Mouse (Mus musculus) liver, embryonic 12.5 days (tissue): ENCODE measurements at regions not wholly inside any gene's neighbourhood (a gene's known extent, or its start where the extent isn't known, plus 50 kb on each side); places are given as distances from the start of the nearest gene placed in this dataset.

Source experiments
- ATAC-seq: fragments of 200-750 bp; cut with Nextera tagmentation; 2 replicates; pipeline ENCODE4 v1.8.0; 2017; ENCODE audit warnings: moderate number of reproducible peaks, mild to moderate bottlenecking, moderate library complexity
- H3K27ac ChIP-seq: fragments of 300-500 bp; sonication (generic); 2 replicates; pipeline ENCODE4 v1.5.1; 2016; ENCODE audit warnings: mild to moderate bottlenecking
- H3K27me3 ChIP-seq: fragments of 300-500 bp; sonication (generic); replicated peaks from 2 replicates; pipeline ENCODE4 v1.6.1; 2016; ENCODE audit warnings: mild to moderate bottlenecking, moderate library complexity
- H3K36me3 ChIP-seq: fragments of 300-500 bp; sonication (generic); 2 replicates; pipeline ENCODE4 v1.6.1; 2016; ENCODE audit warnings: mild to moderate bottlenecking, moderate library complexity
- H3K4me1 ChIP-seq: fragments of 300-500 bp; sonication (generic); 2 replicates; pipeline ENCODE4 v1.6.1; 2016
- H3K4me2 ChIP-seq: fragments of 300-500 bp; sonication (generic); 2 replicates; pipeline ENCODE4 v1.6.1; 2016; ENCODE audit warnings: mild to moderate bottlenecking, moderate library complexity
- H3K4me3 ChIP-seq: fragments of 300-500 bp; sonication (generic); 2 replicates; pipeline ENCODE4 v1.5.1; 2016; ENCODE audit warnings: mild to moderate bottlenecking, moderate library complexity
- H3K9ac ChIP-seq: fragments of 300-500 bp; sonication (generic); 2 replicates; pipeline ENCODE4 v1.6.1; 2016; ENCODE audit warnings: mild to moderate bottlenecking, moderate library complexity
- H3K9me3 ChIP-seq: fragments of 300-500 bp; sonication (generic); replicated peaks from 2 replicates; pipeline ENCODE4 v1.6.1; 2016; ENCODE audit warnings: mild to moderate bottlenecking, moderate library complexity
- WGBS: fragments of 180-500 bp; shearing (Covaris S2); methylation state at CpG from one replicate; pipeline ENCODE4 v1.1.7; 2016; ENCODE audit not compliant: insufficient replicate concordance; 5-methylcytosine and 5-hydroxymethylcytosine counted together

DNA sequence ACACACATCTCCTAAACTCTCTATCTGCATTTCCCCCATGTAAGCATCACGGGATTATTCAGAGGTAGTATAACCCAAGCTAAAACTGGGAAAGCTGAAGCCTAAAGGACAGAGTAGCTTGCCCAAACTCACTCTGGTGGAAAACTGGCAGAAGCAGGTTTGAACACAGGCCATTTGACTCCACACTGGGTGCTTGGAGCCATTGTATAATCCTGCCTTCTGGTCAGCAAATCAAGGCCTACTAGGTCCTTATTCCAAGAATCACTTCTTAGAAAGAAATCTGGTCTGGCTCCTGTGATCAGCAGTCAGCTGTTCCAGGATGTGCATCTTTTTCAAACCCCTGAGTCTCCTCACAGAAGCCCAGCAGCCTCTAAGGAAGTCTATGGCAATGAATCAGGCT lies 582.4 kb downstream of the Nfib start:
- Histone ChIP-seq H3K4me3 (no peak overlapping the region), H3K27ac (no peak overlapping the region), H3K4me1 (no peaks in the 10 kb centered on the region), H3K9ac (no peak overlapping the region), H3K4me2 (no peak overlapping the region), H3K27me3 (no peaks in the 10 kb centered on the region), H3K9me3 (no peaks in the 10 kb centered on the region), H3K36me3 (no peaks in the 10 kb centered on the region)
- 61% methylated on average over 1 of the region's 1 CpGs for WGBS
- no peak for ATAC-seq

DNA sequence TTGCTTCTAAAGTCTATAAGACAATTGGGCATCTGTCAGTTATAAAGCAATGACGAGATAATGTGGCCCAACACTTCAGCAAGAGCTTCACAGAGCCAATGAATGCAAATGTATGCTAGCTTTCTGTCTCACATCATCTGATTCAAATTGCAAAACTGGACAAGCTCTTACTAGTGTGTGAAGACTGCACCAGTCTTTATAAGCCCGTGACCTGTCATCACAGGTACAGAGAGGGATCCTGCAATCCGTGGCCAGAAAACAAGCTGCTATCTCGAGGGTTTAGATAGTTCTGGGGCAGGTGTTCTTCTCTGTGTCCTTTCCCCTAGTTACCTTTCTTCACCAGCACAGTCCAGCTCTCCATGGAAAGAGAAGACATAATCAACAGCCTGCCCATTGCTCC lies 584.8 kb downstream of the Nfib start:
- Histone ChIP-seq H3K36me3 (no peaks in the 10 kb centered on the region), H3K27ac (no peak overlapping the region), H3K9me3 (no peaks in the 10 kb centered on the region), H3K4me3 (no peak overlapping the region), H3K4me2 (no peak overlapping the region), H3K9ac (no peak overlapping the region), H3K4me1 (no peaks in the 10 kb centered on the region), H3K27me3 (no peaks in the 10 kb centered on the region)
- no peak for ATAC-seq
- WGBS, result 58% methylated on average over 4 of the region's 4 CpGs

DNA sequence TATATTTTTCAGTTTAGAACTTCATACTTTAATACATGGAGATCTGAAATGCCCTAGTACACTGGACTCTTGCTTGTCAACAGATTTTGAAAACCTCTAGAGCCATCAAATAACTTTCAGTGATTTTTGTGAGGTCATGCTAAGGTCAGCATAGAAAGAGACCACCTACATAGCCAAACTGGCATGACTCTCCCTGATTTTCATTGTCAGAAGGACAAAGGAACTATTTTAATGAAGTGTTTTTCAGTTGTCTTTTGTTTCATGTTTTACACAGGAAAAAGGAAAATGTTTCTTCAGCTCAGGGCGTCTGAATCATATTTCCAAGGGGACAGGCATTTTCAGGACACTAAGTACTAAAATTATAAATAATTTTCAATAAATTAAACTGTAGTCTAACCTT lies 585.2 kb downstream of the Nfib start:
- Histone ChIP-seq H3K4me3 (no peak overlapping the region), H3K4me2 (no peak overlapping the region), H3K36me3 (no peaks in the 10 kb centered on the region), H3K4me1 (no peaks in the 10 kb centered on the region), H3K27ac (no peak overlapping the region), H3K9me3 (no peaks in the 10 kb centered on the region), H3K27me3 (no peaks in the 10 kb centered on the region), H3K9ac (no peak overlapping the region)
- no peak for ATAC-seq
- WGBS, result 43% methylated on average over 1 of the region's 1 CpGs

DNA sequence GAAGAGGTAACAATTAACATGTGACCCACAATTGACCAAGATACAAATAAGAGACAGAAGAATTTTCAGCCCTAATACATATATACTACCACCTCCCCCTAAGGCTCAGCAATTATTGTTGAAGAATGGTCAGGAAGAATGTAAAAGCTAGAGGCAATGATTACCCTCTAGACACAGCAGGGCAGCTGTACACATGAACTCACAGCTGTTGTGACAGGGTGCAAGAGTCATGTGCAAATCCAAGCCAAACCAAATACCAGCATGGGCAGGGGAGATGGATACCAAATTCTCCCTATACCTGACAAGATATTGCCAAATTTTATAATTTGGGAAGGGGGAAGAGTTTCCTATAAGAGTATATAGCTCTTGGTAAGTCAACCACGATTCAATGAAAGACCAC lies 603.7 kb downstream of the Nfib start:
- Histone ChIP-seq H3K9ac (no peak overlapping the region), H3K36me3 (no peaks in the 10 kb centered on the region), H3K4me2 (no peak overlapping the region), H3K27me3 (no peaks in the 10 kb centered on the region), H3K9me3 (0 out of 2 replicates have a peak, but pooled peaks cover 3% of the 10 kb centered on the region), H3K27ac (no peak overlapping the region), H3K4me1 (no peaks in the 10 kb centered on the region), H3K4me3 (no peak overlapping the region)
- no peak for ATAC-seq
- 77% methylated on average over 1 of the region's 1 CpGs for WGBS

DNA sequence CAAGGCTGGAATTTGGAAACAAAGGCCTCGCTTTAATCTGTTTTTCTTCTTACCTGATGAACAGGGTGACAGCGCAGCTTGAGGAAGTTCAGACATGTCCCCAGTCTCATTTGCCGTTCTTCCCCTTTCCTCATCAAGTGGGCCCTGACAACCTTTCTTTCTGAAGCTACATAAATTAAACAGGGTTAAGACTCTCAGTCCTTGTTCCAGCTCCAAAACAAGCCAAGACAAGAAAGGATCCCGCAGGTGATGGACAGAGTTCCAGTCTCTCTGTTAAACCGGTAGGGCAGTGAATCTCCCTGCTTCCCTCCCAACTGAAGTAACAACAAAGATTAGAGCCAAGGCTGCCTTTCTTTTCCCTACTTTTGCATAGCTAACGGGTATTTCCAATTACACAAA lies 605.6 kb downstream of the Nfib start:
- no peak for ATAC-seq
- 0 out of 2 replicates have a peak, but pooled peaks cover 3% of the 10 kb centered on the region for H3K9me3 ChIP-seq
- 63% methylated on average over 6 of the region's 6 CpGs for WGBS
- no peak overlapping the region for H3K4me2 ChIP-seq
- no peaks in the 10 kb centered on the region for H3K36me3 ChIP-seq
- no peak overlapping the region for H3K27ac ChIP-seq
- no peak overlapping the region for H3K9ac ChIP-seq
- no peaks in the 10 kb centered on the region for H3K27me3 ChIP-seq
- H3K4me3 ChIP-seq, result no peak overlapping the region
- no peaks in the 10 kb centered on the region for H3K4me1 ChIP-seq

DNA sequence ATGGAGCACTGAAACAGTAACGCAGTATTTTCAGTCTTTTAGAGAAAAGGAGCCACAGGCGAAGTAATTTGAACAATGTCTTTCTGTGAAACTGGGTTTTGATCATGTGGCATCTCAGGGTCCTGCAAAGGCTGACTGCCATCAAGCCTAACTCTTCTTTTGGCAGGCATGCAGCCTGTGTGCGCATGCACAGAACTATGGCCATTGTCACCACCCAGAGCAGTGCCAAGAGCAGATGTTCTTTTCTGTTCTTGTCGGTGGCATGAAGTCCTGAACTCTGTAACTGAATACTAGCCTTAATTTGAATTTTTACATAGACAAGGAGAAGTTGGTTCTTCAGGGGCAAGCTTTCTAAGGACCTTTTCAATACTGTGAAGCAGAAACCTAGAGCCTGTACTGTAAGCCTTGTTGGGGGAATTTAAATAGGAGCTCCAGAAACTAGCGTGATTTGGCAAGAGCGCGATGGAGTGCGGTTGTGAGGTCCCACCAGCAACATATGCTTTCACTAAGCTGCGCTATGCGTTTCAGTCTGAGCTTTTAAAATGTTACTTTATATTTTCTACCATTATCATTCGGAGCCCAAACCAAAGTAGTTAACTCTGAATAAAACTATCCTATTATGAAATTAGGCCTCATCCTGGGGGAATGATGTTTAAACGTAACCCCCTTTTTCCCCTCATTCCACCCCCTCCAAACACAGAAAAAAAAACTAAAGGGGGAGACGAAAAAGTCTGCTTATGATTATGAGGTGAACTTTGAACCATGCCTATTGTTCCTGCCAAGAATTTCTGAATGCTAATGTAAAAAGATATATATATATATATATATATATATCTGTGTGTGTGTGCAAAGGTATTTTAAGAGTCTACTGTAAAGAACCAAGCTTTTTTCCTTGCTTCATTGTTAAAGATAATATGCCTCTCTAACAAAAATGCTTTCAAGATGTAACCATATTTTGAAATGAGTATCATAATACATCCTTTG lies 606.3 kb downstream of the Nfib start:
- H3K4me1 ChIP-seq, result no peaks in the 10 kb centered on the region
- ATAC-seq, result no peak
- H3K36me3 ChIP-seq, result no peaks in the 10 kb centered on the region
- no peak overlapping the region for H3K27ac ChIP-seq
- H3K9me3 ChIP-seq, result 0 out of 2 replicates have a peak, but pooled peaks cover 3% of the 10 kb centered on the region
- 79% methylated on average over 13 of the region's 13 CpGs for WGBS
- no peak overlapping the region for H3K9ac ChIP-seq
- no peak overlapping the region for H3K4me2 ChIP-seq
- no peak overlapping the region for H3K4me3 ChIP-seq
- H3K27me3 ChIP-seq, result no peaks in the 10 kb centered on the region

DNA sequence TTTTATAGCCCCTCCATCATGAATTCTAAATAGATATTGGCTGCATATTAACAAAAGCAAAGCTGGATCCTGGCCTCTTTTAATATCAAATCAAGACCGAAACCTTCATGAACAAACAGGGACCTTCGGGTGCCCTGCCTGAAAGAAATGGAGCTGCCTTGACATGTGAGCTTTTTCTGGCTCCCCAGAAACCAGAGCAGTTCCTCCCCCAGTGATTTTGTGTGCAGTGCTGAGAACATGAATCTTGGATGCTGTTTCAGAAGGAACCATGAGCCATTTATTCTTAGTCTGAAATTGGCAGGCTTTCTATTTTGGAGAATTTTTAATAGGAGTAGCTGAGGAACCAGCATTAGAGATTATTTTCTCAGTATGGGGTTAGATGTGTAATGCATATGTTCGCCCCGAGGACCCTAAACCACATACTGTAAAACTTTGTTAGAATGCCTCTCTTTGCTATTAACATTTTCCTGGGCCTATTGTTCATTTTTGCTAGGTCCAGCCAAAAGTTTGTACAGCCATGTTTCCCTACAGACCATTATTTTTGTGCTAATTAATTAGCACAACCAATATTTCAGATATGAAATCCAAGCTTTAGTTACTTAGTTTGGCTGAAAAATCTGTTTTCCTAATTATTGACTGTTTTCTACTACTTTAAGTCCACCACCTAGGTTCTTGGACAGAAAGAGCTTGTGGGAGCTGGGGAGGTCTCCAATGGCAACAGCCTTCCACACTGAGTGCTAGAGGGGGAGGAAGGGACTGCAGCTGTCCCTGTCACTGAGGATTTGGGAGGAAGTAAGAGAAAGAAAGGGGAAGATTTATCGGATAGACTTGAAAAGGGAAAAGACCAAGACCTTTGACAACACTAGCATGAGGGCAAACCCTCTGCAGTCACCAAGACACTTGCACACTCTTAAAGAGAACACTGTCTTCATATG lies 613.0 kb downstream of the Nfib start:
- Histone ChIP-seq H3K36me3 (no peaks in the 10 kb centered on the region), H3K27ac (no peak overlapping the region), H3K9ac (no peak overlapping the region), H3K9me3 (no peaks in the 10 kb centered on the region), H3K27me3 (no peaks in the 10 kb centered on the region), H3K4me3 (no peak overlapping the region), H3K4me2 (no peak overlapping the region), H3K4me1 (no peaks in the 10 kb centered on the region)
- no peak for ATAC-seq
- 59% methylated on average over 5 of the region's 5 CpGs for WGBS

DNA sequence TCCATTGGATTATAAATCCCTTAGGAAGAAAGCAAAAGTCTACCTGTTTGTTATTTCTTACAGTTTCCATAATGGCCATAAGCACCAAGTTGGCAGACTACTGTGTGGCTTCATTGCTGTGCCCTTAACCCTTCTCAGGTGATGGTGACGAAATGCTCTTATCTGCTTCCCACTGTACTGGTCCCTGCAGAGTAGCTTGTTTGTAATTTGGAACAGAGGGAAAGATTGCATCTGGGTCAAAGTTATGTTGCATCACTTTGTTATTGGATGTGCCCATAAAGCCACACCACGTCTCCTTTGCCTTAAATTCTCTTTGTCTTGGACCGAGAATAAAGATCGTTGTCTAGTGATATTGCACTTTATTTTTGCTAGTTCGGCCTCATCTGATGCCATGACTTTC lies 615.9 kb downstream of the Nfib start:
- no peak overlapping the region for H3K27ac ChIP-seq
- WGBS, result 80% methylated on average over 5 of the region's 5 CpGs
- no peak for ATAC-seq
- no peaks in the 10 kb centered on the region for H3K9me3 ChIP-seq
- no peaks in the 10 kb centered on the region for H3K4me1 ChIP-seq
- no peaks in the 10 kb centered on the region for H3K36me3 ChIP-seq
- no peak overlapping the region for H3K4me3 ChIP-seq
- H3K9ac ChIP-seq, result no peak overlapping the region
- H3K27me3 ChIP-seq, result no peaks in the 10 kb centered on the region
- no peak overlapping the region for H3K4me2 ChIP-seq

DNA sequence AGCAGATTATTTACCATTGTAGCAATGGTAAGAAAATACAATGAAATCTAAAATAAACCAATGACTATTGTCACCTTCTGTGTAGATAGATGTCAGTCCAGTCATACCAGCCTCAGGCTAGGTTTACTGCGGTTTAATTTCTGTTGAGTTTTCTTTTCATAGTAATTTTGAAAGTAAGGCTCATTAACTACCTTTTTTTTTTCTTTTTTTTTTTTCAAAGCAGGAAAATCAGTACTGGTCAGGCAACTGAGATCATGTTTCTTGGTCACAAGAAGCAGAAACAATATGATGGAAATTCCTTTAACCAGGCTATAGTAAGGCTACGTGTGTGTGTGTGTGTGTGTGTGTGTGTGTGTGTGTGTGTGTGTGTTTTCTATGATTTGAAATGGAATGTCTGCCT lies 622.0 kb downstream of the Nfib start:
- Histone ChIP-seq H3K27me3 (no peaks in the 10 kb centered on the region), H3K9ac (no peak overlapping the region), H3K4me1 (no peaks in the 10 kb centered on the region)

DNA sequence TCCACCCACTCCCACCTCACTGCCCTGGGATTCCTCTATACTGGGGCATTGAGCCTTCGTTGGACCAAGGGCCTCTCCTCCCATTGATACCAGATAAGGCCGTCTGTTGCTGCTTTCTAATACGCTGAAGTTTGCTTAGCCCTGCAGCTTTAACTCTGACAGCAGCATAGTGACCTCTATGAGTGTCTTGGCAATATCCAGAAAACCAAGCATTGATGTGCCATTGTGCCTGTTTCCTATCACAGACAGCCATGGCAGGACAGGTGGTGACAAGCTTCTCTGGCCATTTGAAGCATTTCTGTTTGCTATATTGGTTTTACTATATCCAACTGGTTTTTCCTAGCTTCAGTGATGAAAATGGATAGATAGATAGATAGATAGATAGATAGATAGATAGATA lies 625.4 kb upstream of the Mpdz start:
- 53% methylated on average over 3 of the region's 3 CpGs for WGBS
- Histone ChIP-seq H3K4me1 (no peaks in the 10 kb centered on the region), H3K9me3 (no peaks in the 10 kb centered on the region), H3K9ac (no peak overlapping the region), H3K27me3 (no peaks in the 10 kb centered on the region), H3K36me3 (no peaks in the 10 kb centered on the region), H3K4me2 (no peak overlapping the region), H3K27ac (no peak overlapping the region), H3K4me3 (no peak overlapping the region)
- no peak for ATAC-seq

More for the DNA sequence above, 622.0 kb downstream of the Nfib start:
- WGBS, result 63% methylated on average over 2 of the region's 2 CpGs
- Histone ChIP-seq H3K9me3 (no peaks in the 10 kb centered on the region), H3K4me2 (no peak overlapping the region), H3K4me3 (no peak overlapping the region), H3K27ac (no peak overlapping the region), H3K36me3 (no peaks in the 10 kb centered on the region)
- no peak for ATAC-seq

DNA sequence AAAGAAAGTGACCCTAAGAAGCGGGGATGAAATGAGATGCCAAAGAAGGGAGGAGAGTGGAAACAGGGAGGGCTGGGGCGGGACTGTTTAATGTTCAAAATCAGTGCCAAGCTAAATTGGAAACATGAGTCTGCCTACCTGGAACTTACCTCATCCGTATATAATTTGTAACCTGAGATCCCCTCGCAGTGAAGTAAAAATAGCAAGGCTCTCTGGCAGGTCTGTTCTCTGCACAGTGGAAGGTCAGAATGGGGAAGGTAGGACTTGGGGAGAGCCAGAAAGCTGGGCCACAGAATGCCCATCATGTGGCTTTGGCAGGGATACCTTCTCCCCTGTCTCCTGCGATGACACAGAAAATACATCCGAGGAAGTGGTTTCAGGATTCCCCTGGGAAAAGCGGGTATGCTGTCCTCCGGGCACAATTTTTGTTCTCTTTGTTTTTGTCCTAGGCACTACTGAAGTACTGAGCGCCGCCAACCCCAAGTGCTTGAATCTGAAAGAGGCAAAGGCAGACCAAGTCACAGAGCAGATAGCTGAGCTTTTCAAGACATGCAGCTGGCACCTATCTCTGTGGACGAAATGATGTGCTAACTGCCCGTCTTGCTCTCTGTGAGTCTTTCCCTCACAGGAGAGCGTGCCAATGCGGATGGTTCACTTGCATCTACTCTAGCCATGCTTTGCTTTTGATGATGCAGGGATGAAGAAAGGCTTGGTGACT lies 623.2 kb upstream of the Mpdz start:
- no peak for ATAC-seq
- no peaks in the 10 kb centered on the region for H3K27me3 ChIP-seq
- H3K27ac ChIP-seq, result no peak overlapping the region
- no peaks in the 10 kb centered on the region for H3K4me1 ChIP-seq
- no peak overlapping the region for H3K4me3 ChIP-seq
- H3K36me3 ChIP-seq, result no peaks in the 10 kb centered on the region
- 60% methylated on average over 14 of the region's 14 CpGs for WGBS
- H3K9ac ChIP-seq, result no peak overlapping the region
- no peaks in the 10 kb centered on the region for H3K9me3 ChIP-seq
- no peak overlapping the region for H3K4me2 ChIP-seq
